Mouse (Mus musculus) adrenal gland, postnatal 25 days (tissue): ENCODE results near the gene Vmn2r29. TPM values are rescaled to one million over a fixed set of nuclear protein-coding genes. Genes with fewer than 3 reads are reported as not detected.
"Not testable (repeated sequence)": the region's sequence is repeated elsewhere in the genome, so short reads cannot be mapped to it uniquely, and the experiment has no call there.

Experiments used
- DNase-seq: peaks from one replicate; pipeline ENCODE4 v3.0.0; 2021; ENCODE audit warnings: mixed read lengths
- long read RNA-seq: library from polyadenylated mRNA; stranded (forward); transcript quantifications from one replicate; pipeline ENCODE4 v2.0.0, GENCODE M21; 2021
- total RNA-seq: library from RNA; stranded (reverse); gene quantifications from 2 replicates; pipeline ENCODE4 v1.2.3, GENCODE M21; 2021

Gene Vmn2r29
- 0.57 and 0.64 TPM in 2 replicates for total RNA-seq
- long read RNA-seq = 0 reads

GRCm38 (mm10) chr7:7247228-7247627 lies at the start of gene Vmn2r29:
TSS of gene Vmn2r29 (minus strand) at chr7:7247328.
- DNase-seq = not testable (repeated sequence)

- peak; percentile 30 for DNase-seq
These were observed 48.5 kb upstream of the Vmn2r29 start for GRCm38 (mm10) chr7:7295595-7295994.

- DNase-seq = no peak
These were observed 34.3 kb upstream of the Vmn2r29 start for GRCm38 (mm10) chr7:7281383-7281782.

DNA sequence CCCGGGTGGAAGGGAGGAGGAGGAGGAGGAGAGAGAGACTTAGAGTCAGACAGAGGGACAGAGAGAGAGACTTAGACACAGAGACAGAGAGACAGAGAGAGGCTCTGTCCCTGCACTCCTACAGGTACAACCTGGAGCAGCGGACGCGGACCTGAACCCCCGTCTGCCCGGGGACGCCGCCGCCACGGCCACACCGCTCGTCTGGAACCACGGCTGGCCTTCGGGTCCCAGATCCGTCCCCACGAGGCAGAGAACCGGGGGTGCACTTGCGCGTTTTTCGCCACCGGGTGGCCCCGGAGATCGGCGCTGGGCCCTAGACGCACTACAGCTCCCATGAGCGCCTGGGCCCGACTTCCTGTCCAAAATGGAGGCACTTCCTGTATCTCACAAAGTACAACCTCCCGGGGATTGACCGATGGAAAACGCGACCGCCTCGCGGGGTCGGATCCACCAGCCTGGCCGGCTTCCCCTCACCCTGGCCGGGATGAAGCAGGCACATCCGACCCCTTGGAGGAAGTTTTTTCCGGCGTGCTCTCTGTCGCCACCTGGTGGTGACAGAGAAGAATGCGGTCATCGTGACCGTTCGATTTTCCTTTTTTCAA lies 30.9 kb upstream of the Vmn2r29 start, which contains the start of gene Gm45844:
Gm45844 (minus strand) TSS at position 324 of the 602 bp plus-strand sequence.
- peak; percentile 87 for DNase-seq

GRCm38 (mm10) chr7:7277556-7277955 lies 30.4 kb upstream of the Vmn2r29 start:
- not testable (repeated sequence) for DNase-seq

DNA sequence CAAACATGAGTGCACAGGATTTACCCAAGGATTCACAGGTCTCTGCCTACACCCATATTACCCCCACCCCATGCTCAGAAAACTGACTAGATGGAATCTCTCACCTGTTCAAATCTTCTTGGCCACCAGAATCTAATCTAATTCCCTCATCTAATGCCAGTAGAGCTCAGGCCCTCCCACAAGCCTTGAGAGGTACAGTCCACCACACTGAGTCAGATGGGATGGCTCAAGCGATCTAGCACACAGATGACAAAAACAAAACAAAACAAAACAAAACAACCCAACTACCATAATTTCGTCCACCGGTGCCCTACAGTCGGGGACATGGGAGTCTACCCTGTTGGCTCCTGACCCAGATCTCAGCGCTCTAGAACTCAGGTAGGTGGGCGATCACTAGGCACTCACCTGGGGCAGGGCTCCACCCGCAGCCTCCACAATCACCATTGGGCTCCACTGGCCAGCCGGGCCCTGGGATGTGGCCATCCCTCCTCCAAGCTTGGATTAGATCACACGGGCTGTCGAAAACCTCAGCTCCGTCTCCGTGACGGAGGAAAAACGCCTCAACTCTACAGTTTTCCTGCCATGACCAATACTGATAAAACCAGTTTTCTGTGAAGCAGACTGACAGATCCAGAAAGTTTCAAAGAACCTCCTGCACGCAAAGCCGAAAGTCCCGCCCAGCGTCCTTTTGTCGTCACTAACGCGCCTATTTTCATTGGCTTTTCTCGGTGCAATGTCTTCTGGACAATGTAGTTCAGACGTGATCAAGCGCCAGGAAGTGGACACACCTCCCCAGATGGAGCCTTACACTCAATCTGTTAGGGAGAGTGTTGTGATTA lies 37.6 kb downstream of the Vmn2r29 start, which contains the start of gene Zfp772:
Zfp772 (minus strand) TSS at position 686 of the 839 bp plus-strand sequence.
- DNase-seq = peak; percentile 13

DNA sequence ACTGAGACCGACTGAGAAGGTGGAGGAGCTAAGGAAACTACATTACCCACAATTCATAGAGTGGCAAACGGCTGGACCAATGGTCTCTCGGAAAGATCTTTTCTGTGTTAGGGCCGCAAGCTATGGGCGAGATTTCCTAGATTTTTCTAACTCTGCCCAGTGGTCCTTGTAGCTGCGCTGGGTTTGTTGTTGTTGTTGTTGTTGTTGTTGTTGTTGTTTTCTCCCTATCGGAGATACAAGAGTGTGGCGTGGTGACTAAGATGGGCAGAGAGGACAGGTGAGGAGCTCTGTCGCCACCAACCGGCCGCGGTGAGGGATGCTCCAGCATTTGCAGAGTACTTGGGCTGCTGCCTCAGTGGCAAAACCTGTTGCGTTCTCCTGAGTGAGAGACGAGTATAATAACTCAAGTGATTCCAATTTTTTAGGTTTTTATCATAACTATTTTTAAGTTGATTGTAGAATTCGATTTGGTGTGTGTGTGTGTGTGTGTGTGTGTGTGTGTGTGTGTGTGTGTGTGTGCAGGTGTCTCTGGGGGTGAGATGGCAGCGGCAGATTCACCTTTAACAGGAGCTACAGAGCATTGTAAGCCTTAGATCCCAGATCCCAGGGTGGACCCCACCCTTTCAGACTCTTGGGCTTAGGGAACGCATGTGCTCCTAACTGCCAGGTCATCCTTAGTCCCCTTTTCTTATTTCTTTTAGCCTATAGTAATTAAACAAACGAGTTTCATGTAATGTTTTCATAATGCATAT lies 58.8 kb downstream of the Vmn2r29 start:
- DNase-seq = peak; percentile 73

DNA sequence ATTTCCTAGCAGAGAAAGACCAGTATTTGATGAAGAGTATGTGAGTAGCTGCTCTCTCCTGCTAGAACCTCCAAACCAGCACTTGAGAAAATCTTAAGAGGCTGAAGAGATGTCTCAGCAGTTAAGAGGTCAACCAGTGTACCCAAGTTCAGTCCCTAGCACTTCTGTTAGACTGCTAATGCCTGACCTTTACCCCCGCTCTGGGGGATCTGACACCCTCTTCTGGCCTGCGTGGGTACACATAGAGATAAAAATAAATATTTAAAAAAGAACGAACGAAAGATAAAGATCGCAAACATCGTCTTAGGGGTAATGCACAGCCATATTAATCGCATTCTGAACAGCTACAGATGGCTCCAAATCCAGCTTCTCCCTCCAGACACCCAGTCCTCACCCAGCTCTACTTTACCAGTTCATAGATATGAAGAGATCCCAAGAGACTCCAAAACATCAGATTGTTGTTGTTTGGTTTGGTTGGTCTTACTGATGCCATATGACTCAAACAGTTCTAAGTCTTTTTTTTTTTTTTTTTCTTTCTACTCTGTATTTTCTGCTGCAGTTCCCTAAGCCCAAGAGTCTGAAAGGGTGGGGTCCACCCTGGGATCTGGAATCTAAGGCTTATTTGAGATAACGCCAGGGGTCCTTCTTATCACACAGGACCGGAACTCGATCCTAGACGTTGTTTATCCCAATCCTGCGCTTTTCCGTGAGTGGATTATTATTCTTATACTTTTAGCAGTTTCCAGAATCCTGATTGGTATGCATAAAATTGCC lies 59.5 kb downstream of the Vmn2r29 start:
- no peak for DNase-seq

- DNase-seq = no peak
These were observed 61.2 kb downstream of the Vmn2r29 start for GRCm38 (mm10) chr7:7185897-7186296.

Other genes starting within 250 kb of the Vmn2r29 start
- gene Zfp954, start 125.8 kb downstream of the Vmn2r29 start, total RNA-seq = 12.7 and 13.8 TPM in 2 replicates
- 1.7 and 1.9 TPM in 2 replicates for gene Zfp773, start 110.6 kb downstream of the Vmn2r29 start, total RNA-seq
- 2.3 and 3.4 TPM in 2 replicates for gene Zfp418, start 76.0 kb downstream of the Vmn2r29 start, total RNA-seq
- gene Zfp772, start 37.3 kb downstream of the Vmn2r29 start, total RNA-seq = 5.3 and 5.8 TPM in 2 replicates
- gene Gm45844, start 31.0 kb upstream of the Vmn2r29 start, total RNA-seq = 4.0 and 4.4 TPM in 2 replicates
- gene Clcn4, start 53.5 kb upstream of the Vmn2r29 start, total RNA-seq = 65.3 and 75.8 TPM in 2 replicates
- gene Vmn2r30, start 90.3 kb upstream of the Vmn2r29 start, total RNA-seq = 0.24 and 0.67 TPM in 2 replicates
- gene Gm45783, start 127.2 kb upstream of the Vmn2r29 start, total RNA-seq = 2.5 and 3.1 TPM in 2 replicates
- gene Vmn2r31, start 152.4 kb upstream of the Vmn2r29 start, total RNA-seq = not detected in 2 replicates
- gene Vmn2r32, start 232.7 kb upstream of the Vmn2r29 start, total RNA-seq = not detected in 2 replicates